Comparison of ENCODE assay signal across 8 mouse cellular contexts in the genomic region with DNA sequence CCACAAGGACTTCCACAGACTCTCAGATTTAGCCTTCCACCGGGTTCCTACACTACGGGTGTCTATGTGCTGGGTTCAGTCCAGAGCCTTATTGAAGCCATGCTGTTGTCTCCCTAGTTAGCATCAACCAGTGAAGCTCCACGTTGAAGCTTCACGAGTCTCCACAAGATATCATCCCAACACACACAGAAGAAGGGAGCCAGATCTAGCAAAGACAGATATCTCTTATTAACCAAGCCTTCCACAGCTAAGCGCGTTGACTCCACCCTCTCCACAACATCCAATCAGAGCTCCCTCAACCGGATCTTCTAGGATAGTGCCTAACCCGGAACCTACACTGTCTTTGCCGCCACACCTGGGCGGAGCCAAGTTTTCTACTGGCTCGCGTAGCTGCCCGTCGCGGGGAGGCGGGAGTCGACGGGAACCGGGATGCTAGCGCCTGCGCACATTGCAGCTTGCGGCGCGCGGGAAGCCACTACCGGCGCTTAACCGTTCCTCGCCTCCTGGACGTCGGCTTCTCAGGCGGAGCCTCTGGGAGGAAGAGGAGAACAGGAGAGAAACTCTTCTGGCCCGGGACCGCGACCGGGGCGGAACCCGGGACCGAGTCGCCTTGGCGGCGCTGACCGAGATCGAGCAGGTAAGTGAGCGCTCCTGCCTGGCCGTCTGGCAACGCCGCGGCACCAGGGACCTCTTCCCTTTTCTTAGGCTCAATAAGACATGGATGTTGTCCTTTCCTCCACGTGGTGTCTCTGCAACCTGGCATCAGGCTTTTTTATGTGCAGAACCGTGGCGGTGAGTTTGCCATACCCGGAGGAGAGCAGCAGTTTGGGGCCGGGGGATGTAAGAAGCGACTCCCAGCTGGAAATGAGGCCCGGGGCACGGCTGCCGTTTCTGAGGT. TPM values are rescaled to one million over a fixed set of nuclear protein-coding genes. Genes with fewer than 3 reads are reported as not detected.
DNase-seq lines count a peak whose midpoint lies in the region; ATAC-seq lines count a peak whose summit lies in the region.

A gene (plus strand): TSS at position 403 of the 898 bp plus-strand sequence.

- DNase-seq in adipocyte (ENCODE audit: low spot score): peak; percentile 99
- DNase-seq in embryo, embryonic 10 days (ENCODE audit: low spot score): peak; percentile 97
- peak; percentile 99 for DNase-seq in gastrocnemius, postnatal 10 days
- DNase-seq in induced T-regulatory cell, adult 2 months (ENCODE audit: low read depth): peak; percentile 99
- peak; percentile 95 to 99 for DNase-seq in left cerebral cortex, adult 9 months (ENCODE audit: low spot score in 2 of 2)
- DNase-seq in right cerebral cortex, postnatal 14 days: peak; percentile 99
- DNase-seq in urinary bladder, postnatal 36 days (ENCODE audit: low spot score in 2 of 2): peak; percentile 100

- ATAC-seq in megakaryocyte progenitor cell, adult 5-6 weeks (replicated peaks; ENCODE audit: poor library complexity): peak; percentile 92

RNA-seq across cellular contexts. Expression of the gene that starts here (rescaled TPM):
- 10 to 100 TPM in 1 of 2 experiments, 1 to 10 TPM in 1; 7.3 to 11.6 TPM for total RNA-seq in gastrocnemius, postnatal 10 days (2021)
- total RNA-seq in megakaryocyte progenitor cell, adult 5-6 weeks (2015): 109 and 113 TPM in 2 replicates
- total RNA-seq in megakaryocyte progenitor cell, adult 5-6 weeks (2017): 48.6 and 50.6 TPM in 2 replicates

Comparison
In these comparisons a context has a peak if more than half of its experiments do, and no peak if none do; other contexts are left out.
1. Peak in every context shown above with its lines: DNase-seq and ATAC-seq.